Mouse (Mus musculus): ENCODE results near the gene Mthfd2l.
A peak's percentile ranks its signal among the peaks of the same experiment; 100 is the strongest.

Gene Mthfd2l

DNA sequence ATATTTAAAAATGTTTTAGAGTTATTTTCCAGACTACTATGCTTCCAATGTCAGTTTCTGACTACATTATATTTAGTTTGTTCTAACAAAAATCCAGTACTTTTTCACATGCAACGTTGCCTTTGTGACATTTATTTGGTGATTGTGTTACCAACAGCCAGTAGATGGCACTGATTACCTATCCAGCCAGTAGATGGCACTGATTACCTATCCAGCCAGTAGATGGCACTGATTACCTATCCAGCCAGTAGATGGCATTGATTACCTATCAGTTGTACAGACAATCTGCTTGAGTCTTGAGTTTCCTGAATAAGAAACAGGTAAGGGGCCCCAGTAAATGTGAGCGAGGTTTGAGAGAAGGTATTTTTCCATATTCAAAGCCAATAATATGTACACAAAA, 20.6 kb downstream of the Mthfd2l start:
- peak; percentile 52 to 57 for DNase-seq

DNA sequence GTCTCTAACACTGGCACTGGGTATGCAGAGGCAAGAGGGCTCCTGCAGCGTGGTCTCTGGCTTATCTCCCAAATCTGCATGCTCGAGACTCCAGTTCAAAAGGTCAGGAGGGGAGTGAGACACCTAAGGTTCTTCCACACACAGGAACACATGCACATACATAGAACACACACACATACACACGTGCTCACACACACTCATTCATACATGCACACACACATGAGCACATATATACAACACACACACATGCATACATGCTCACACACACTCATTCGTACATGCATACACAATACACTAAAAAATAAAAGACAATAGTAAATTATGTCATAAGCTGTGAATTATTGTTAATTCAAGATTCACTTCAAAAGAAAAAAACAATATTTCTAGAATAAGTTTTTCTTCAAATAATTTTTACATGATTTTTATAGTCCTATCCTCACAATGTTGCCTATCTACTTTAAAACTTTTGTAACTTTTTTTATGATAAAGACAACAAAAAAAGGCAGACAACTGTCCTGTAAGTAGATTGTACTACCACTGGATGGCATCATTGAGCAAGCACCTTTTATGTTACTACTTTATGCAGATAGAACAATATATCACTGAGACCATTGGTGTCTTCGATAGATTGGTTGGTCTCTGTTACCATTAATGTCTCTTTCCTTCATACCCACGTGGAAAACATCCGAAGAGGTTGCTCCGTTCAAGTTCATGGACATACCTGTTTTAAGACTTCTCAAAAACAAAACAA, 22.0 kb downstream of the Mthfd2l start:
- DNase-seq: no peak

- DNase-seq: peak; percentile 42 to 51
Measured at GRCm38 (mm10) chr5:90964316-90964715, 33.4 kb downstream of the Mthfd2l start.

- no peak for DNase-seq
Measured at GRCm38 (mm10) chr5:90964764-90965163, 33.8 kb downstream of the Mthfd2l start.

- DNase-seq: no peak
Measured at GRCm38 (mm10) chr5:90965386-90965785, 34.5 kb downstream of the Mthfd2l start.

DNA sequence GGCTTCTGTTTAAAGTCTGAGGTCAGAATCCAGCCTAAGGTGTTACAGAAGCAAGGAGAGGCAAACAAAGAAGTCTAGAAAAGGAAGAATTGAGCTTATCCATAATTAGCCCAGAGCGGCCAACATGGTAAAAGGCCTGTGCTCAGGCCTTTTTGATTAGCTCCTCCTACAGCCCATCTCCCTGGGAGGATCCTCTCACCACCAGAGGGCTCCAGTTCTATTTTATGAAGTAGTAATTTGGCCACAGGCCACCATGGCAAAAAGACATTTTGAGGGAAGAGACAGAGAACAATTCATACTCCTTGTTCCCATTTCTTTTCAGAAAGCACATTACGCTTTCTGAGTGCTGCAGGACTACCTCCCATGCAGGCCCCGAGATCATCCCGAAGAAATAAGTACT, 46.3 kb downstream of the Mthfd2l start:
- DNase-seq: peak; percentile 31 to 46

GRCm38 (mm10) chr5:90980297-90980696, 49.4 kb downstream of the Mthfd2l start:
- DNase-seq: no peak

DNA sequence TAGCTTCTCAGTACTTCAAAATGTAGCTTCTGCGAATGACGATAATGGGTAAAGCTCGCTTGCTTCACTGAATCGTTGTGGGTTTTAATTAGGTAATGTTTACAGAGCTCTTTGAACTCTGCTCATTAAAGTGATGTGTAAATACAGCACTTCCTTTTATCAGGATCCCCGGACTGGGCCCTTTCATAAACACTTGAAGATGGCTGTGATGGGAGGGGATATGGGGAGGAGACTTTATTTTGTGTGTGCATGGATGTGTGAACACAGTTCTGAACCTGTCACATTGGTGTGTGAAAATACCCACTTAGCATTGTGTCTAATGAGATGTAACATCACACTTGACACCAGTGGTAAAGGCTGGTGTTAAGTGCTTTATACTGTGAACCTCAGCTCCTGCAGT, 56.7 kb downstream of the Mthfd2l start:
- no peak for DNase-seq

DNA sequence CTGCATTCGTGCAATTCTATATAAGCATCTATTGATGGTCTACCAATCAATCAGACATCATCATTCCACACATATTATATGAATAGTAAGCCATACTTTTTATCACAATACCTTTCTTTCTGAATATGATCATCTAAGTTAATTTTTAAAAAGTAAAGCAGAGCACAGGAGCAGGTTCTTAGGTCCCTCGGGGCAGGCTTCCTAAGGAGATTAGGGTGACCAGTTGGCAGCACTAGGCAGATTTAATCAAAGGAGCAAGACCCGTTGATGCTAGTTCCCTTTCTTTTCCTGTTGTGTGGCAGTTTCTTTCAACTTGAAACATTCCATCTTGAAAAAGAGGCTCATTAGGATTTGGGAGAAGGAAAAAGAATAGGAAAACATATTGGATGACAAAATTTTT, 57.2 kb downstream of the Mthfd2l start:
- DNase-seq: no peak

DNA sequence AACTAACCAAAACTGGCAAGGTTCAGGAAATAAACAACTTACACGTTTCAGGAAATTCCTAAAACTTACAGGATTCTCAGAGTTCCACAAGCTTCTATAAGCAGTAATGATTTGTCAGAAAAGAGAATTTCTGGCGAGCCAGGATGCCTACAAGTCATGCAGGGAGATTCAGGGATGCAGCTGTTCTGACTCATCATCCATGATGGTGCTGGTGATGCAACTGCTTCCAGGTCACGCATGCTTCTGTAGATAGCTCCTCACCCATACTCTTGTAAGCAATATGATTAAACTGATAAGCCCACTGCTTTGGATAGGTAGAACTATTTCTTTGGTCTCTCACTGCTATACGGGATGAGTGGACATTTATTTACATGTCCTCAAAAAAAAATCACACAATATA, 57.7 kb downstream of the Mthfd2l start:
- DNase-seq: no peak

DNA sequence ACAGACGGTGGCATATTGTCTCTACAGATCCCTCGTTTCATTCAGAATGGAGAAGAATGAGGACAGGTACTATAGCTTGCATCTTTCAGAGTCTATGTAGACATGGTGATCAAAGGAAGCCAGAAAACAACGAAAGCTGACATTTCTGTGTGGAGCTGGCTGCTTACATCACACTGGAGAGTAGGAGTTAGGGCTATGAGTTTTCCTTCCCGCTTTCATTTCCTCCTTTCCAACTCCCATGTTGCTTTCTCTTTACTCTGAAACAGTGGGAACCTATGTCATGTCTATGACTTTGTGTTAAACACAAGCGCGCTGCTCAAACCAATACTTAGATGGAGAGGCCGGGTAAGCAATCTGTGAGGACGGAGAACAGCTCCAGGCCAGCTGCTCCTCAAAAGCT, 69.0 kb downstream of the Mthfd2l start:
- DNase-seq: no peak

DNA sequence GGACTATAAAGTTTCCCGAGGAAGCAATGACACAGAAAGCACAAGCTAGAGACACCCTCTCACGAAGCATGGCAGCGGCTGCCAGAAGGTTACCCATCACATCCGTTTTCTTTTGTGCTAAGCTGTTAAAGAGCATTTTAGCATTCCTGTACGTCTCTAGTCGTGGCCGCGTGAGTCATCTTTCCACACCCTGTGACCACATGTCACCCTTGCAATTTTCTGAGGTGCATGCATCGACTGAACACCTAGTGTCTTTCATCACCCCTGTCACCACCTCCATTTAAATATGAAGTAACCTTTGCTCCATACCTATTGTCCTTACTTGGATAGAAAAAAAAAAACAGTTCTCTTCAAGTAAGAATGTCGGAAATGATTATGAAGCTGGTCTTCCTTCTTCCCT, 84.3 kb downstream of the Mthfd2l start:
- no peak for DNase-seq

- DNase-seq: no peak
Measured at GRCm38 (mm10) chr5:91023114-91023513, 92.2 kb downstream of the Mthfd2l start.

- no peak for DNase-seq
Measured at GRCm38 (mm10) chr5:91027164-91027563, 96.2 kb downstream of the Mthfd2l start, which contains the start of gene Epgn. Gene Epgn (plus strand): TSS chr5:91027464.

- no peak for DNase-seq
Measured at GRCm38 (mm10) chr5:91027840-91028239, 96.9 kb downstream of the Mthfd2l start.

- DNase-seq: no peak
Measured at GRCm38 (mm10) chr5:91030629-91031028, 99.7 kb downstream of the Mthfd2l start.

DNA sequence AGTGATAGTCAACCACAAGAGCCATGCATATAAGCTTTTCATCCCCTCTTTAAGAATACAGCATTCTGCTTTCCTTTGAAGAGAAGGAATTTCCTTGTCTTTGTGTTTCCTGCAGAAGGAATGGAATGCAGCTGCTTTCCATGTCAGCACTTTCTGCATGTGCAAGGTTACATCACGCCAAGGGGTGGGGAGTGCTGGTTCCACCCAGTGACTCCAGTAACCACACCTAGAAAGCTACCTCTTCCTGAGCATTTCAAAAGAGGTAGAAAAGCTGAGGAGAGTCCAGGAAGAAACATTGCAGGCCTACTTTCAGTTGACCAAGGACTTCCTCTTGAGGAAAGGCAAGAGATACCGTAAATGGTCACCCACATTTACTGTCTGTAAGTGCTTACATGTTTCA, 104.4 kb downstream of the Mthfd2l start:
- DNase-seq: no peak

DNA sequence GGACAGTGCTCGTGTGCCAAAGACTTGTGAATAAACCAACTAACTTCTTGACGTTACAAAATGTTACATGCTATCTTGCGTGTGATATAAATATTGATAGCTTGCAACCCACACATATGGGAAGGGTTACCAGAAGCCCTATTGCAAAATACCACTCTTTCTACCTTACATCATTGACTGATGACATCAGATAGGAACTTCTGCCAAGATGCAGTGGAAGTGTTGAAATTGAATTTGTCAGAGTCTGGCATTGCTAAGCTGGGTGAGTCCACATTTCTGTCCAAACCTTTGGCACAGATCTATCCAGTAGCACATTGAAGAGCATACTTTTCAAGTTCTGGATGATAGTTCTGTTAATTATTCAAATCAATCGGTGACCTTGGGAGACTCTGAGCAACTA, 105.7 kb downstream of the Mthfd2l start:
- no peak for DNase-seq

DNA sequence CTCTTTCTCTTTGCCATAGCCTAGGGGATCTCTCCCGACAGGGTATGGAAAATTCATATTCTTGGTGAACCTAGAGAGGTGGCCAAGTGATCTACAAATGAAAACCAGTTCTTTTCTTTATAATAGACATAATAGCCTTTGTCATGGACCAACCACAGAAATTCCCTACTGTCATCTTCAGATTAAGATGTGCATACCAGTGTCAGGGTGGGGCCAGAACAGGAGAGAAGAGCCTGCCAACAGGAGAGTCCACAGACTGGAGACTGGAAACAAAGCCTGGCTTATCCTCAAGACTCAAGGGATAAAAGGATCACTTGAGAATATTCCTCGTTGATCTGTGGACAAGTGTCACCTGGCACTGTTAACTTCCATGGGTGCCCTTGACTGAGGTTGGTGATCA, 106.8 kb downstream of the Mthfd2l start:
- DNase-seq: no peak

- no peak for DNase-seq
Measured at GRCm38 (mm10) chr5:91038547-91038946, 107.6 kb downstream of the Mthfd2l start.

GRCm38 (mm10) chr5:91038963-91039362, 108.0 kb downstream of the Mthfd2l start:
- DNase-seq: no peak

- DNase-seq: no peak
Measured at GRCm38 (mm10) chr5:91047987-91048386, 117.1 kb downstream of the Mthfd2l start.

DNA sequence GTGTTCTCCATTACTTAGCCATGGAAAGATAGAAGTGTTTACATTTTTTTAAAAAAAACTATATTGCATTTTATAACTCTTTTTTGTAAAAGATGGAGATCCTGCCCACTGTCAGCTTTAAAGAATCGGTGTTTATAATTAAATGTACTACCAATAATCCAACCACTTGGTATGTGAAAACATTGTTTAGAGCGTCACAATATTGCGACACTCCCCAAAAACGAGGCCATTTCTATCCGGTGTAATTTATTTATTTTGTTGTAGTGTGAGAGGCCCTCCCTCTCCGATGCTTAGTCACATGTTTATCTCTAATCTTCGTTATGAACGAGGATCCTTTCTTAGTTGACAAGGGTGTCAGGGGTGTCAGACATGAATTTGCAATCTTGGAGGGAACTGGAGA, 117.5 kb downstream of the Mthfd2l start:
- no peak for DNase-seq
